Mouse (Mus musculus): ENCODE measurements around the gene Hgd.

DNA sequence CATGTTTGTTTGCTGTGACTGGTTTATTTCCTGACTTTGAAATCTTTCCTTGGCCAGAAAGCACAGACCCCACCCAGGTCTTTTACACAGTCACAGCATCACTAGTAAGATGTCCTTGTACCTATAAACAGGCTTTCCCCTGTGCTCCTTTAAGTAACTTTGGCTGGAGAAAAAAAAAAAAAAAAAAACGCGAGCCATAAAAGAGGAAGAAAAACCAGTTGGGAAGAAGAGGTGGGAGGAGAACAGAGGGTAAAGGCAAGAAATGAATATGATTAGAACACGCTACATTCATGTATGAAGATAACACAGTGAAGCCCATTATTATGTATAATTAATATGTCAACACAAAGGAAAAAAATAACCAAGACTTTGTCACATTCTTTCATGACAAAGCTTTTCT lies 4.6 kb upstream of the Hgd start:
- TF ChIP-seq CTCF (IDR thresholded peaks at IDR 0.05; ENCODE audit: low read depth) (no peak), EP300 (optimal IDR thresholded peaks at IDR 0.05) (no peak)

Measured in stomach, postnatal 0 days (tissue).